Mouse (Mus musculus) lung, embryonic 14.5 days (tissue): ENCODE data around the gene Zfp184. TPM values are rescaled to one million over a fixed set of nuclear protein-coding genes. Genes with fewer than 3 reads are reported as not detected.
A peak's percentile ranks its signal among the peaks of the same experiment; 100 is the strongest.

ENCODE experiments used
- ATAC-seq: fragments of 200-750 bp; cut with Nextera tagmentation; 2 replicates; pipeline ENCODE4 v1.8.0; 2017; ENCODE audit warnings: mild to moderate bottlenecking, moderate TSS enrichment, moderate library complexity; ENCODE audit not compliant: insufficient read depth
- DNase-seq: peaks from one replicate; pipeline ENCODE4 v3.0.0-alpha.2; 2015
- H3K27ac ChIP-seq: fragments of 300-500 bp; sonication (generic); 2 replicates; pipeline ENCODE4 v1.5.1; 2014; ENCODE audit warnings: low read depth, mild to moderate bottlenecking, moderate library complexity
- H3K27me3 ChIP-seq: fragments of 300-500 bp; sonication (generic); 2 replicates; pipeline ENCODE4 v1.6.1; 2014; ENCODE audit warnings: low read length, control low read depth; ENCODE audit not compliant: insufficient read depth
- H3K36me3 ChIP-seq: fragments of 300-500 bp; sonication (generic); 2 replicates; pipeline ENCODE4 v1.6.1; 2014; ENCODE audit warnings: control low read depth; ENCODE audit not compliant: insufficient read depth
- H3K4me1 ChIP-seq: fragments of 300-500 bp; sonication (generic); 2 replicates; pipeline ENCODE4 v1.6.1; 2014; ENCODE audit warnings: antibody characterized with exemption, control low read depth; ENCODE audit not compliant: insufficient read depth
- H3K4me2 ChIP-seq: fragments of 300-500 bp; sonication (generic); 2 replicates; pipeline ENCODE4 v1.6.1; 2014; ENCODE audit warnings: mild to moderate bottlenecking
- H3K4me3 ChIP-seq: fragments of 300-500 bp; sonication (generic); 2 replicates; pipeline ENCODE4 v1.5.1; 2014; ENCODE audit warnings: low read depth, low read length
- H3K9ac ChIP-seq: fragments of 300-500 bp; sonication (generic); 2 replicates; pipeline ENCODE4 v1.6.1; 2014
- H3K9me3 ChIP-seq: fragments of 300-500 bp; sonication (generic); 2 replicates; pipeline ENCODE4 v1.6.1; 2016; ENCODE audit warnings: low read depth, low read length, control low read depth
- CTCF ChIP-seq: IDR thresholded peaks from 2 replicates; pipeline ENCODE4 v1.5.1; 2016; ENCODE audit warnings: antibody characterized with exemption, low read depth
- WGBS: fragments of 180-500 bp; shearing (Covaris S2); extraction: QIAGEN DNeasy Blood & Tissue Kit; methylation state at CpG from one replicate; pipeline ENCODE4 v1.1.7; 2014; 5-methylcytosine and 5-hydroxymethylcytosine counted together
- polyA plus RNA-seq: library from polyadenylated mRNA; unstranded; fragments of >200 nt; fragmentation: Nextera tagmentation; extraction: Ambion mirVana; gene quantifications from 2 replicates; pipeline ENCODE4 v1.2.1, GENCODE M21; 2014

Zfp184 gene
- polyA plus RNA-seq, 1 experiment from 2014 or later, result 16.0 TPM

DNA sequence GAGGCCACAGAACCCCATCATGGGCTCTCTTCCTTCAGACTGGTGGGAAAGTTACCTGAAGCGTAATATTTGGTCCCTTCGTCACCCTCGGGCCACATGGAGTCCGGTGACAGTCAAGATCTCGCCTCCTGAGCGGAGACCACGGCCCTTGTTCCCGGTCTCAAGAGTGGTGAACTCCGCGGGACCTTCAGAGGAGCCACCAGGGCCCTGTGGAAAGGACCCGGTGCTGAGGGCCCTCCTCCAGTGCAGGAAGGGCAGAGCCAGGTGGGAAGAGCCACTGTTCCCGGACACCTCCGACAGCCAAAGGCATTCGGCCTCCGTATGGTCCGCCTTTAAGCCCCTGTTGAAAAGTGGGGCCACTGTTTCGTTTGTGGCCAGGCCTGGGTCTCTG lies 36.9 kb downstream of the Zfp184 start:
- Histone ChIP-seq H3K27ac (no peak overlapping the region), H3K9me3 (no peaks in the 10 kb centered on the region), H3K4me1 (no peaks in the 10 kb centered on the region; the same call in 1 of the 2 replicates), H3K27me3 (peaks cover 29% of the 10 kb centered on the region), H3K4me2 (peak overlapping the region; percentile 92), H3K36me3 (no peaks in the 10 kb centered on the region), H3K9ac (peak overlapping the region; percentile 73), H3K4me3 (peak overlapping the region; percentile 61)
- ATAC-seq (peak; percentile 54), DNase-seq (no peak)
- WGBS, result 7% methylated on average over 17 of the region's 17 CpGs
- no peak for TF ChIP-seq CTCF

- Histone ChIP-seq H3K4me3 (no peak overlapping the region), H3K4me2 (no peak overlapping the region), H3K4me1 (no peaks in the 10 kb centered on the region; the same call in 1 of the 2 replicates), H3K36me3 (no peaks in the 10 kb centered on the region), H3K9me3 (no peaks in the 10 kb centered on the region), H3K27me3 (peaks cover 26% of the 10 kb centered on the region), H3K9ac (no peak overlapping the region), H3K27ac (no peak overlapping the region)
- ATAC-seq, result no peak
- TF ChIP-seq CTCF, result no peak
- DNase-seq, result no peak
- 79% methylated on average over 2 of the region's 2 CpGs for WGBS
These were observed 39.6 kb downstream of the Zfp184 start for GRCm38 (mm10) chr13:21984486-21984885.

DNA sequence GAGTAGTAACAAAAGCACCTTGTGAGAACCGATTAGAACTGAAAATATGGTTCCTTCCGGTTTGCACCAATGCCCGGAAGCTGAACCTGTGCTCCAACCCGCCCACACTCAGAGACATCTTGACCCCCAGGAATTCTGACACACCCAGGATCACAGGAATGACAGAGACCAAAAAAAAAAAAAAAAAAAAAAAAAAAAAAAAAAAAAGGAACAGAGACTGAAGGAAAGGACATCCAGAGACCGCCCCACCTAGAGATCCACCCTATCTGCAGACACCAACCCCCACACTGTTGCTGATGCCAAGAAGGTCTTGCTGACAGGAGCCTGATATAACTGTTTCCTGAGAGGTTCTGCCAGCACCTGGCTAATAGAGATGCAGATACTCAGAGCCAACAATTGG lies 47.7 kb downstream of the Zfp184 start:
- Histone ChIP-seq H3K27ac (no peak overlapping the region), H3K4me3 (no peak overlapping the region), H3K36me3 (no peaks in the 10 kb centered on the region), H3K27me3 (peaks cover 23% of the 10 kb centered on the region), H3K4me1 (no peaks in the 10 kb centered on the region; the same call in 1 of the 2 replicates), H3K9ac (no peak overlapping the region), H3K9me3 (no peaks in the 10 kb centered on the region), H3K4me2 (no peak overlapping the region)
- WGBS, result 73% methylated on average over 5 of the region's 5 CpGs
- TF ChIP-seq CTCF, result no peak
- ATAC-seq (no peak), DNase-seq (no peak)

- Histone ChIP-seq H3K27me3 (peaks cover 39% of the 10 kb centered on the region), H3K4me2 (peak overlapping the region; percentile 79)
- no peak for ATAC-seq
These were observed 49.3 kb downstream of the Zfp184 start for GRCm38 (mm10) chr13:21993957-21994738.

GRCm38 (mm10) chr13:21994896-21995295 lies 50.0 kb downstream of the Zfp184 start:
- Histone ChIP-seq H3K4me2 (peak overlapping the region; percentile 79), H3K9me3 (no peaks in the 10 kb centered on the region), H3K9ac (0 out of 2 replicates have a peak overlapping the region, but pooled peaks have one; percentile 30), H3K4me1 (no peaks in the 10 kb centered on the region; the same call in 1 of the 2 replicates), H3K36me3 (no peaks in the 10 kb centered on the region), H3K27ac (no peak overlapping the region), H3K27me3 (peaks cover 45% of the 10 kb centered on the region), H3K4me3 (peak overlapping the region; percentile 45)
- ATAC-seq, result no peak
- TF ChIP-seq CTCF, result no peak
- peak; percentile 42 for DNase-seq
- 3% methylated on average over 8 of the region's 8 CpGs for WGBS

More at GRCm38 (mm10) chr13:21993957-21994738, 49.3 kb downstream of the Zfp184 start:
- Histone ChIP-seq H3K9me3 (no peaks in the 10 kb centered on the region), H3K4me1 (no peaks in the 10 kb centered on the region; the same call in 1 of the 2 replicates), H3K9ac (no peak overlapping the region), H3K4me3 (peak overlapping the region; percentile 45; the same call in 1 of the 2 replicates), H3K36me3 (no peaks in the 10 kb centered on the region), H3K27ac (no peak overlapping the region)
- TF ChIP-seq CTCF, result no peak
- peak; percentile 80 for DNase-seq
- WGBS, result 3% methylated on average over 22 of the region's 22 CpGs

DNA sequence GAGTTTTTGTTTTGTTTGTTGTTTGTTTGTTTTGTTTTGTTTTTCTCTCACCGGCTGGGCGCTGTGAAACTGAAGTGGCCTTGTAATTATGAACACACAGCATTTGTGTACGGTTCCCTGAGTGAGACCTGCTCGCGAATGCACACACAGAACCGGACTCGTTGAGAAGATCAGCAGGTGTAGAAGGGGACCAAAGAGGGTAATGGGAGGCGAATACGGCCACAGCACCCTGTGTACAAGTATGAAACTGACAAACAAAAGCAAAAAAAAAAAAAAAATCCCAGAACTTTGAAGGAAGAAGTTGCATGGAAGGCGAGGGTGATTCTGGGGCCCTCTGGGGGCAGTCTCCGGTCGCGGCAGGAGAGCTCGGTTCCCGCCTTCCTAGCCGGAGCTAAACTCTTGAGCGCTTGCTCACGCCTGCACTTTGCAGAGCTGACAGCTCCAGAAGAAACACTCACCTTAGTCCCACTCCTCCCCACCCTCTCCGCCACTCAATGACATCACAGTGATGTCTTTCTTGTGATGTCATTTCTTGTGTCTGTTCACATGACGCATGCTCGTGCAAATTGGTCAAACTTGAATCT lies 50.5 kb downstream of the Zfp184 start:
- no peaks in the 10 kb centered on the region; the same call in 1 of the 2 replicates for H3K4me1 ChIP-seq
- WGBS, result under 1% methylated on average over 21 of the region's 21 CpGs
- peak; percentile 78 for ATAC-seq
- H3K36me3 ChIP-seq, result no peaks in the 10 kb centered on the region
- peaks cover 49% of the 10 kb centered on the region for H3K27me3 ChIP-seq
- 0 out of 2 replicates have a peak overlapping the region, but pooled peaks have one; percentile 30 for H3K9ac ChIP-seq
- no peak overlapping the region for H3K27ac ChIP-seq
- peak overlapping the region; percentile 45 for H3K4me3 ChIP-seq
- DNase-seq, result peak; percentile 77
- peak; percentile 33 for TF ChIP-seq CTCF
- no peaks in the 10 kb centered on the region for H3K9me3 ChIP-seq
- H3K4me2 ChIP-seq, result peak overlapping the region; percentile 79
